Mouse (Mus musculus) cerebellum, adult (tissue): ENCODE results near the gene Hunk.

Source experiments
- ATAC-seq: cut with Nextera tagmentation; 2 replicates; pipeline ENCODE4 v1.9.2; 2017; ENCODE audit warnings: mild to moderate bottlenecking, moderate library complexity, mixed read lengths; ENCODE audit not compliant: insufficient number of reproducible peaks, low FRiP score, low TSS enrichment

Hunk gene

DNA sequence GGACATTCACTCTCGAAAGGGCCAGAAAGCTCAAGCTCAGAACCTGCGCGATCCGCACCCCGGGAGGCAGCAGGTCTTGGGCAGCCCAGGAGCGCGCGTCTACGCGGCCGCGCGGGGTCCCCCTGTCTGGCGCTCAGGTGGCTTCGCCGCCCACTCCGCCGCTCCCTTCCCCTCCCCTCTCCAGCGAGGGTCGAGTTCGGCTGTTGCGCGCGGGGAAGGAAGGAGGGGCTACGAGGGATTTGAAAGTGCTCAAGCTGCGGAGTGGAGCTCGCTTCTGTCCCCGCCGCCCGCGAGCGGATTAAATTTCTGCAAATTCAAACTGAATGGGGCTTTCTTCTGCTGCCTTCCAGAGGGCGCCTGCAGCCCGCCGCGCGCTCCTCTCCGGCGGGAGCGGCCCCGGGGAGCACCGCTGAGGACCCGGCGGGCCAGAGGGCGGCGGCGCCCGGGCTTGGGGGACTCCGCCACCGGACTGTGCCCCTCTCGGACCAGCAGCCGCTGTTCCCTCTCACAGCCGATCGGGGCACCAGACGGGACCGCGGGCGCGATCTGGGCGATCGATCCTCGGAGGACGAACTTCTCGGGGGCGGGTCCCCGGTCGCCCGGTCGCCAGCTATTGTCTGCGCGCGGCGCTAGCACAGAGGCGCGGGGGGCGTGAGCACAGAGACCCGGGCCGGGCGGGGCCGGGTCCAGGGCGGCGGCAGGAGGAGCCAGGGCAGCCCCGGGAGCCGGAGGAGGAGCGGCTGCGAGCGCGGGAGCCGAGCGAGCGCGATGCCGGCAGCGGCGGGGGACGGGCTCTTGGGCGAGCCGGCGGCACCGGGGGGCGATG, at the start of gene Hunk:
Hunk (plus strand) TSS at position 326 of the 826 bp plus-strand sequence.
- ATAC-seq, result peak; percentile 23; the same call in 1 of the 2 replicates

DNA sequence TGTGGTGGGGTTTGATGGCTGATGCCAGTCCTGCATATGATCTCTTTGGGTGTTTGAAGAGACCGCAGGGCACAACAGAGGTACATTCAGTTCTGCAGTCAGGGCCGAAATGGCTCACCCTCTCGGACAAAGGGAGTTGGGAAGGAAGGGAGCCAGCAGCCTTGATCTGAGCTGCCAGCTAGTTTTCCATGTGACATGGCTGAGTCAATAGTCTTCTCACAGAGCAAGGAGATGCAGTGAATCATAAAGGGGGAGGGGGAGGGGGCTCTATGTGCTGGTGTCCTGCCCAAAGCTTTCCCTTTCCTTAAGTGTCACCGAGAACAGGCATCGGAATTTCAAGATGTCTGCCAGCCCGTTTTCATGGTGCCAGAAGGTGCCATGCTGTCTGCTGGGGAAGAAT, 46.8 kb upstream of the Hunk start:
- ATAC-seq, result no peak

GRCm38 (mm10) chr16:90341086-90341485, 44.7 kb upstream of the Hunk start:
- no peak for ATAC-seq

- ATAC-seq, result peak; percentile 84
Measured at GRCm38 (mm10) chr16:90349700-90350548, 35.9 kb upstream of the Hunk start.

- no peak for ATAC-seq
Measured at GRCm38 (mm10) chr16:90351726-90352125, 34.1 kb upstream of the Hunk start.

DNA sequence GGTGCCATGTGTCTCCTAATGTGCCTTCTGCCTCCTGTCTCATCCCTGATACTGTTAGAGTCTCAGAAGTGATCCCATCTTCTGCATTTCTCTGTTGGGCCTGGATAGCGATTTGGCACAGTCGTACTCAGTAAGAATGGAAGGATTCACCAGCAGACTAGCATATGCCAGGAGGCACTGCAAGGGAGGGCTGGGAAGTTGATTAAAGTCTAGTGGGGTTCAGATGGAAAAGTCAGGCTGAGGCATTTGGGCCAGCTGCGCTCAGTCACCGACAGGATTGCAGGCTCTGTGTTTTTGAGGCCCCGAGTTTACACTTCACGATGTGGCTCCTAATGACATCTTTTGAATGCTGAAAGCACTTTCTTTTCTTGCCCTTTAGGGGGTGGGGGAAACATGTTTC, 33.1 kb upstream of the Hunk start:
- ATAC-seq, result no peak

DNA sequence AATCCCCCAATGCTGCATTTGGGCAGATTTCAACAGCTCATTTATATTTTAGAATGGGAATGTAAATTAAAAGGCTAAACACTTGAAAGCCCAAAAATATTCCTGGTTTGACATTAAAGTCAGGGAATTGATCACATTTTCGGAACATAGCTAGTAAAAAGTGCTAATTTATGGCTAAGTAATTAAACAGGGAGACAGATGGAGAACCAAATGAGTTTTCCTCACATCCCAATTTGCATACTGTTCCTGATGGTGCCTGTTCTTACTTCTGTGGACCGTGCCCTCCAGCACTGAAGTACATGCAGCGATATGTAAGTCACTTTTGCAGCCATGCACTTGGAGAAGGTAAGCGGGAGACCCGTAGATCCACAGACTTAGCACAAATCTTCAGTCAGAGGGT, 32.7 kb upstream of the Hunk start:
- ATAC-seq, result no peak

DNA sequence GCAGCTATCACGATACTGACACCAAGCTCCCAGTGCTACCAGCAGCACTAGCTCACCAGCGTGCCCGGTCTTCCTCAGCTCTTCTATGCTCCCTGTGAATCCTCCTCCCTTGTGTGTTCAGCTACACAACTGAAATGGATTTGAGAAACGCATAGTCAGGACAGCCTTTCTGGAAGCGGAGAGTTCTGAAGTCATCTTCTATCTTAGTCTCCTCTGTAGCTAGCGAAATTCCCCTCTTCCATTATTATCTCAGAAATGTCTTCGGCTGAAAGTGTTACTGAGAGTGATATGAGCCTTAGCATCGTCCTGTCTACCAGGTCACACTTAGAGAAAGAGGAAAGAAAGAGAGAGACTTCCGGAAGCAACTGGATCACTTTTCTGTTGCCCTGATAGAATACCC, 26.5 kb upstream of the Hunk start:
- no peak for ATAC-seq

DNA sequence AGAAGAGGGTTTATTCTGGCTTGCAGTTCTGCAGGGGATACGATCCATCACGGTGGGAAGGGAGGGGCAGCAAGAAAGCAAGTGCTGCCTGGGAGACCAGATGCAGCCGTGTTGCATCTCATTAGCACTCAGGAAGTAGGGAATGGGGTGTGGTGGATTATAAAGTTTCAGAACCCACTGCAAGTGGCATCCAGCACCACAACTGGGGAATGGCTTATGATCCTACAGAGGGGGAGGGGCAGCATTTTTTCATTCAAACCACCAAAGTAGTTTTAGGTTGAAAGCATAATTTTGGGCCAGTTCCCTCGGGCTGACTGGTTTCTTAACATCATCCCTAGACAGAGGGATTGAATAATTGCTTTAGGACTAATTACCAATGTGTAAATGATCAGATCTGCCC, 26.1 kb upstream of the Hunk start:
- ATAC-seq, result no peak

DNA sequence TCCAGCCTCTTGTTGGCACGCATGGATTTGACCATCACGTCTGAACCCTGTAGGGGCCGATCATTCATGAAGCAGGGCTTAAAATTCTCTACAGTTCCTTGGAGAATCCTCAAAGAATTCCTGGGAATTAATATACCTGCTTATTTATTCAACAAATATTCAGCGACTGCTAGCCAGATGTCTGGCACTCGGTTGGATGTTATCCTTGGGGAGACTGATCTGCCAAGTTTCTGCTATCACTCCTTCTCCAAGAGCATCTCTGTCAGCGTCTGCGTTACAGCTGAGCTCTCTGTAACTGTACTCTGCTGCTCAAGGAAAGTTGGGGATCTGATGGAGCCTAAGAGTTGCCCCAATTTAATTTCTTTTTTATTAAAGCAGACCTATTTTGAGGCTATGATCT, 25.5 kb upstream of the Hunk start:
- ATAC-seq, result no peak

DNA sequence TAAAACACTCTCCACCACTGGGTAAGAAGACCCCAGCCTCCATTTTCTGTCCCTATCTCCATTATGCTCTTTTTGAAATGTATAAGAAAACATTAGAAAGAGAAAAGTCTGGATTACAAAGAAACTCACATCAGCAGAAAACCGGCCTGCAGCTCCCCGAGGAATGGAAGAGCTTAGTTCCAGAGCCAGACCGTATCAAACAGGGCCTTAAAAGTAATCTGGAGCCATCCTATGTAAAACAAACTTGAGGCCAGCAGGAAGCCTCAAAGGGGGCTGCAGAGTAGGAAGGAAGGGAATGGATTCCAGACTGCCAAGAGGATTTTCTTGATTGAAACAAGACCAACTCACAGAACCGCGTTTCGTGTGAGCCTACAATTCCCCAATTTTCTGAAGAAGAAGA, 22.9 kb upstream of the Hunk start:
- no peak for ATAC-seq

DNA sequence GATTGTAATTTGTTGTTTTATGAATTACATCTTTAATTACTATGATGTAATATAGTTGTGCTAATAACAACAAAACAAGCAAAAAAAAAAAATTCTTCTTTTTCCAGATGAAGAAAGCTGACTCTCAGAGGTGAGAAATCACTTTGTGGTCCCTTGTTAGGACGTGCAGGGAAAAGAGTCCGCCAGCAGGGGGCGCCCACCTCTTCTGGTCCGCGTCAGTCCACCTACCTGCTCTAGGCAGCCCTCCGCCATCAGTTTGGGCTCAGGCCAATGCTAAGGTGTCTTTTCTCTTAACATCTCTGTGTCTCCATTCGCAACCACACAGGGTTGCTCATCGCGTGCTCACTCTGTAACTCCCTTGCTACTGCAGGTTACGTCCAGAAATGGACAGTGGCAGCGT, 5.9 kb upstream of the Hunk start:
- ATAC-seq, result peak; percentile 60; the same call in 1 of the 2 replicates

DNA sequence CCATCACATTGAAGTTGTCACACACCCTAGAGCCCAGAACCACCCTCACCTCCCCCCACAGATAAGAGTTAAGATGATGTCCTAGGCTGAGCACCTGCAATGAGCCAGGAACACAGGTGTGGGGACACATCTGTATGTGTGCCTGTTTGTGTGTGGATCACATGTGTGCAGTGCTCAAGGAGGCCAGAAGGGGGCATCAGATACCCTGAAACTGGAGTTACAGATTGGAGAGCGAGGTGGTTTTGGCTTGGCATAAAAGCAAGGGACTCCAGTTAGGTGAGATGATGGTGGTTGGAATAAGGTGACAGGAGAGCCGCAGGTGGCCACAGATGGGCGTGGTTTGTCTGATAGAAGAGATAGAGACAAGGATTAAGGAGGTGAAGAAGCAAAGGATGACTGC, 4.2 kb upstream of the Hunk start:
- no peak for ATAC-seq

- peak; percentile 22; the same call in 1 of the 2 replicates for ATAC-seq
Measured at GRCm38 (mm10) chr16:90382701-90383280, 3.0 kb upstream of the Hunk start.

GRCm38 (mm10) chr16:90384058-90384457, 1.8 kb upstream of the Hunk start:
- ATAC-seq, result no peak

- ATAC-seq, result no peak
Measured at GRCm38 (mm10) chr16:90384846-90385245, 967 bp upstream of the Hunk start.

GRCm38 (mm10) chr16:90385326-90385687, 506 bp upstream of the Hunk start:
- no peak for ATAC-seq

DNA sequence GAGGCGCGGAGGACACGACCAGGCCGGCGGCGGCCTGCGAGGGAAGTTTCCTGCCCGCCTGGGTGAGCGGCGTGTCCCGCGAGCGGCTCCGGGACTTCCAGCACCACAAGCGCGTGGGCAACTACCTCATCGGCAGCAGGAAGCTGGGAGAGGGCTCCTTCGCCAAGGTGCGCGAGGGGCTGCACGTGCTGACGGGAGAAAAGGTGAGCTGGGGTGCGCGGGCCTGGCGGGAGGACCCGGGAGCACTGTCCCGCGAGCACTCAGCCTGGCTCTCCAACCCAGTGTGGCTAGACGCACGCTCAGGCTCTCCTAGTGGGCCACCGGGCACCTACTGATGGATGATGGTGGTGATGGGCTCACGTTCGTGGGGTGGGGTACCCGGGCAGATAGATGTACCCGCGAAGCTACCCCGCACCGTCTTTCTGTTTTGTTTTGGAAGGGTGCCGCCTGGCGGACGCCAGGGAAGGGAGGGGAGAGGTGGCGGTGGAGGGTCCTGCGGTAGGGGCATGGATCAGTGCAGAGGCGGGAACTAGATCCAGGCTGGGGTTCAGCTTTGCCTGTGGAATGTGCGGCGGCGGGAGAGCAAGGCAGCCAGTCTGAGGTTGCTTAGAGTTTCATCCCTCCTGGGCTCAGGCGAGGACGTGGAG, 824 bp downstream of the Hunk start:
- ATAC-seq, result 0 out of 2 replicates have a peak, but pooled peaks have one; percentile 17

DNA sequence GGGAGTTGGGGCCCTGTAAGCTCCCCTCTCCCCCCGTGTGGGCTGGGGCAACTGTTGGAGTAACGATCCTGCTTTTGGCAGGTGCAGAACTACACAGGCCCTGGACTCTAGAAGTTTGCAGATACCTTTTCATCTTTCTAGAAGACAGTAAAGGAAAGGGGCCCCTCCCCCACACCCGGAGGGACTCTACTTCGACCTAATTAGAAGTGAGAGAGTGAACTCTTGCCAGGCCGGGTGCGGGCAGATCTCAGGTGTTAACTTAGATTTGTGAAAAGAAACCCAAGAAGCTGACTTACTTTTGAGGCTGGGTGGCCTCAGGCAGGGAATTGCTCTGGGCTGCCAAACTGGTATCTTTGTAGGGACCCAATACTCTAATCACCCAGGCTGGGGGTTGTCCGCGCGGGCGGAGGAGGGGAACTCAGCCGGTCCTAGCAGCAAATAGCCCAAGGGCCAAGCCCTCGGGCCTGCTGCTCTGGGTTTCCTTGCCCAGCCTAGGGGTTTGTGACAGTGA, 1.4 kb downstream of the Hunk start:
- no peak for ATAC-seq

DNA sequence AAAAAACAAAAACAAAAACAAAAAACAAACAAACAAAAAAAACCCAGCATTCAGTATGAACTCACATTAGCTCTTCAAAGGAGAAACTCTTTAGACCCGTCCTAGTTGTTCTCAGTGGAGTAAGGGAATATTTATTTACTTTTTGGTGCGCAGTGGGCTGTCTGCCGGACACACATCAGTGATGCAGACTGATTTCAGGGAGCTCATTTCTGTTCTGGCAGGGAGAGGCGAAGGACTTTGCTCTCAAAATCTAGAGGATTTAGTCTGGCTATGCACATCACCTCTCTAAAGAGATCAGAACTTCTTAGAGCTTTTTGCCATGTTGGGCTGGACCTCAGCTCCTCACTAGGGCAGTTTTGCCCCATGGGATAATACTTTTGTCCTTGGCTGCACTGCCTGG, 2.1 kb downstream of the Hunk start:
- no peak for ATAC-seq
